Mouse (Mus musculus) G1E (cell line): ENCODE results near the gene Glg1.

Experiments
- CTCF ChIP-seq: IDR thresholded peaks from 2 replicates; pipeline ENCODE4 v1.5.1; 2012; ENCODE audit warnings: low read depth, low read length, inconsistent platforms, mixed read lengths
- GATA1 ChIP-seq: IDR thresholded peaks from 2 replicates; pipeline ENCODE4 v1.6.1; 2012; ENCODE audit warnings: borderline replicate concordance, low read length, inconsistent platforms, mixed read lengths
- GATA2 ChIP-seq: IDR thresholded peaks from 2 replicates; pipeline ENCODE4 v1.6.1; 2012; ENCODE audit warnings: low read depth, low read length, inconsistent platforms, borderline replicate concordance
- POLR2AphosphoS5 ChIP-seq: IDR thresholded peaks from 2 replicates; pipeline ENCODE4 v1.6.1; 2012; ENCODE audit warnings: low read depth, low read length, inconsistent platforms; ENCODE audit not compliant: insufficient replicate concordance
- TAL1 ChIP-seq: conservative IDR thresholded peaks from 2 replicates; pipeline ENCODE4 v1.6.1; 2012; ENCODE audit warnings: low read depth, low read length, inconsistent platforms, mixed read lengths

GRCm38 (mm10) chr8:111237301-111237700 lies 21.7 kb downstream of the Glg1 start:
- TF ChIP-seq GATA1 (no peak), CTCF (no peak), POLR2AphosphoS5 (no peak), TAL1 (no peak), GATA2 (no peak)
